Comparison of ENCODE assay signal across 8 mouse cellular contexts in the genomic region with DNA sequence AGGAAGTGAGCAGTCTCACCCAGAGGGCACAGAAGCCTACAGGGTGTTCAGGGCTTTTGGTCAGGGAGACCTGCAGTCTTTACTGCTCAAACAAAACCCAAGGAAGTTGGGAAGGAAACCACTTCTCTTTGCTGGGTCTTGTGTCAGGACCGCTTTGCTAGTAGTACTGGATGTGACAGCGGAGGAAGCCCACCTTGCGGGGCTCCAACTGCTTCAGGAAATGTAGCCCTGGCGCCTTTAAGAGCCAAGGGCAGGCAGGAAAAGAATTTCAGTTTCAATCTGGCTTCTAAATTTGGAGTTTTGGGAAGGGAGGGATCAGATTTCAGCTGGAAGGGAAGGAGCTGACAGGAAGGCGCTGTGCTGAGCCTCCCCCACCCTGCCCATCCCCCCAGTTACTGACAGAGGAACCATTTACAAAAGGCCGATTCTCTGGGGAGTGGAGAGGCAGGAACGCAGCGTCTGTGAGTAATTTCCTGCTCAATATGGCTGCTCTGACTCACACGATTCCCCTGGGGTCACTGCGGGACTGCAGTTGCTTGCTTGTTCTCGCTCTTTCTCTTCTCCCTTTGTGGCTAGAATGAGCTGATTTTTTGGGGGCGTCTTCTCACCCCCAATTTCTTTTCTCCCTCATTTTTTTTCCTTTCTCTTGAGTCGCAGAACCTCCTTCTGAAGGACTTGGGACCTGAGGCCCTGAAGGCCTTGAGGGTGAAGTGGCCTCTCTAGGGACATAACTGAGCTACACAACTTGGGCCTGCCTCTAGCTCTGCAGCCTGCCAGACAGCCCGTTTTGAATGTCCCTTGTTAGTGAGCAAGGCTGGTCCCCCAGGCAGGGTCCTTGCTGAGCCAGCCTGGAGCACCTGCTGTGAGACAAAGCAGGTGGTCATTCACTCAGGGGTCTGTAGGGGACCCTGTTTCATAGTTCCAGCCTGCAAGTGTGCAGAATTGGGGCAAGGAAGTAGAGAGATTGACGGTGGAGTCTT. TPM values are rescaled to one million over a fixed set of nuclear protein-coding genes. Genes with fewer than 3 reads are reported as not detected.
DNase-seq lines count a peak whose midpoint lies in the region; ATAC-seq and TF ChIP-seq lines count a peak whose summit lies in the region.

No protein-coding gene starts in this region.

- H3K27ac ChIP-seq in brown adipose tissue, adult 24 weeks (replicated peaks; ENCODE audit: low read depth, low read length) = peak overlapping the region; percentile 99
- H3K27ac ChIP-seq in lung, embryonic 14.5 days (ENCODE audit: low read depth) = peak overlapping the region; percentile 100
- H3K27ac ChIP-seq in olfactory bulb, adult 2 months (ENCODE audit: insufficient read depth, low read depth, low read length) = peak overlapping the region; percentile 100

- WGBS in lung, embryonic 14.5 days = 3% methylated on average over 15 of the region's 15 CpGs
- WGBS in olfactory bulb, adult 2 months = 2% methylated on average over 15 of the region's 15 CpGs

- H3K36me3 ChIP-seq in E14TG2a.4 (ENCODE audit: insufficient read depth, low read length) = peaks cover 89% of the 10 kb centered on the region
- peaks cover 68% of the 10 kb centered on the region for H3K36me3 ChIP-seq in lung, embryonic 14.5 days (ENCODE audit: insufficient read depth)

- no peaks in the 10 kb centered on the region for H3K9me3 ChIP-seq in E14TG2a.4 (ENCODE audit: low read length)
- no peaks in the 10 kb centered on the region for H3K9me3 ChIP-seq in lung, embryonic 14.5 days (ENCODE audit: low read depth, low read length)

- 0 out of 2 replicates have a peak, but pooled peaks have one; percentile 13 for TF ChIP-seq POLR2A in olfactory bulb, adult 2 months (IDR thresholded peaks at IDR 0.05; ENCODE audit: insufficient read depth, low read depth, low read length)

- peak; percentile 99 for DNase-seq in forelimb bud, embryonic 11.5 days (ENCODE audit: low read depth, low spot score)
- peak; percentile 89 for DNase-seq in heart, postnatal 4 days
- DNase-seq in layer of hippocampus, adult 8-10 months (ENCODE audit: low spot score in 2 of 2) = peak; percentile 65 to 80
- peak; percentile 92 for DNase-seq in lung, embryonic 14.5 days
- peak; percentile 23 to 38 for DNase-seq in thymus, postnatal 10 days (ENCODE audit: low spot score in 2 of 2)

- ATAC-seq in lung, embryonic 14.5 days (ENCODE audit: insufficient read depth) = peak; percentile 77

- peaks cover 82% of the 10 kb centered on the region for H3K4me1 ChIP-seq in E14TG2a.4 (replicated peaks; ENCODE audit: low read depth, low read length)
- H3K4me1 ChIP-seq in brown adipose tissue, adult 24 weeks (ENCODE audit: control insufficient read depth, insufficient read depth, insufficient read length, low read length) = peaks cover 57% of the 10 kb centered on the region
- H3K4me1 ChIP-seq in lung, embryonic 14.5 days (ENCODE audit: insufficient read depth) = peaks cover 57% of the 10 kb centered on the region
- peaks cover 56% of the 10 kb centered on the region for H3K4me1 ChIP-seq in olfactory bulb, adult 2 months (ENCODE audit: control insufficient read depth, insufficient read depth, low read length)

- peak overlapping the region; percentile 80 for H3K4me3 ChIP-seq in E14TG2a.4 (replicated peaks; ENCODE audit: low read length)
- H3K4me3 ChIP-seq in brown adipose tissue, adult 24 weeks (ENCODE audit: insufficient read depth, low read depth, low read length) = peak overlapping the region; percentile 31
- H3K4me3 ChIP-seq in lung, embryonic 14.5 days (ENCODE audit: low read depth, low read length) = peak overlapping the region; percentile 41
- H3K4me3 ChIP-seq in olfactory bulb, adult 2 months (ENCODE audit: insufficient read depth, low read depth, low read length) = peak overlapping the region; percentile 22

- H3K4me2 ChIP-seq in lung, embryonic 14.5 days = peak overlapping the region; percentile 80

- peak overlapping the region; percentile 64 for H3K9ac ChIP-seq in lung, embryonic 14.5 days

- TF ChIP-seq CTCF in E14TG2a.4 (conservative IDR thresholded peaks at IDR 0.05; ENCODE audit: low read length) = no peak
- peak; percentile 7; the same call in 1 of the 2 replicates for TF ChIP-seq CTCF in lung, embryonic 14.5 days (IDR thresholded peaks at IDR 0.05; ENCODE audit: low read depth)
- no peak for TF ChIP-seq CTCF in olfactory bulb, adult 2 months (IDR thresholded peaks at IDR 0.05; ENCODE audit: insufficient read depth, low read depth, low read length)

- H3K27me3 ChIP-seq in E14TG2a.4 (ENCODE audit: insufficient read depth, low read length) = no peaks in the 10 kb centered on the region
- H3K27me3 ChIP-seq in lung, embryonic 14.5 days (ENCODE audit: insufficient read depth, low read length) = no peaks in the 10 kb centered on the region

RNA-seq across cellular contexts. Expression of a gene that starts 26.0 kb away (rescaled TPM):
- 83.8 and 94.3 TPM in 2 replicates for polyA plus RNA-seq in brown adipose tissue, adult 24 weeks (2012; ENCODE audit: insufficient read depth, insufficient read length, missing spikeins)
- total RNA-seq in heart, postnatal 4 days (2021) = 100 to 1,000 TPM; 139 TPM
- total RNA-seq in layer of hippocampus, adult 8-10 months (2022) = 100 to 1,000 TPM; 165 to 175 (median 173) TPM
- 85.7 and 95.5 TPM in 2 replicates for polyA plus RNA-seq in lung, embryonic 14.5 days (2014; fragmentation: Nextera tagmentation; extraction: Ambion mirVana)
- polyA plus RNA-seq in olfactory bulb, adult 2 months (2012; ENCODE audit: insufficient read depth, insufficient read length, low replicate concordance, missing spikeins) = not detected in 2 replicates

RNA-seq across cellular contexts. Expression of a gene that starts 26.2 kb away (rescaled TPM):
- 378 and 560 TPM in 2 replicates for polyA plus RNA-seq in brown adipose tissue, adult 24 weeks (2012; ENCODE audit: insufficient read depth, insufficient read length, missing spikeins)
- total RNA-seq in heart, postnatal 4 days (2021) = 100 to 1,000 TPM; 379 to 401 TPM
- total RNA-seq in layer of hippocampus, adult 8-10 months (2022) = 10 to 100 TPM; 48.9 to 59.3 (median 50.7) TPM
- polyA plus RNA-seq in lung, embryonic 14.5 days (2014; fragmentation: Nextera tagmentation; extraction: Ambion mirVana) = 28.0 and 30.3 TPM in 2 replicates
- not detected in 2 replicates for polyA plus RNA-seq in olfactory bulb, adult 2 months (2012; ENCODE audit: insufficient read depth, insufficient read length, low replicate concordance, missing spikeins)

RNA-seq across cellular contexts. Expression of a gene that starts 32.2 kb away (rescaled TPM):
- polyA plus RNA-seq in brown adipose tissue, adult 24 weeks (2012; ENCODE audit: insufficient read depth, insufficient read length, missing spikeins) = 2.5 and 3.5 TPM in 2 replicates
- 10 to 100 TPM; 10.7 to 12.1 TPM for total RNA-seq in heart, postnatal 4 days (2021)
- total RNA-seq in layer of hippocampus, adult 8-10 months (2022) = 10 to 100 TPM; 11.6 to 12.5 (median 12.4) TPM
- polyA plus RNA-seq in lung, embryonic 14.5 days (2014; fragmentation: Nextera tagmentation; extraction: Ambion mirVana) = 4.7 and 4.9 TPM in 2 replicates
- polyA plus RNA-seq in olfactory bulb, adult 2 months (2012; ENCODE audit: insufficient read depth, insufficient read length, low replicate concordance, missing spikeins) = not detected in 2 replicates

RNA-seq across cellular contexts. Expression of a gene that starts 49.8 kb away (rescaled TPM):
- 10.4 and 13.8 TPM in 2 replicates for polyA plus RNA-seq in brown adipose tissue, adult 24 weeks (2012; ENCODE audit: insufficient read depth, insufficient read length, missing spikeins)
- 10 to 100 TPM; 14.2 to 14.6 TPM for total RNA-seq in heart, postnatal 4 days (2021)
- 10 to 100 TPM; 23.2 to 30.7 (median 25.1) TPM for total RNA-seq in layer of hippocampus, adult 8-10 months (2022)
- polyA plus RNA-seq in lung, embryonic 14.5 days (2014; fragmentation: Nextera tagmentation; extraction: Ambion mirVana) = 32.6 and 34.2 TPM in 2 replicates
- polyA plus RNA-seq in olfactory bulb, adult 2 months (2012; ENCODE audit: insufficient read depth, insufficient read length, low replicate concordance, missing spikeins) = not detected in 2 replicates

Comparison
In these comparisons a context has a peak if more than half of its experiments do, and no peak if none do; other contexts are left out.
1. Peak in every context shown above with its lines: DNase-seq, ATAC-seq, H3K4me3 ChIP-seq and H3K27ac ChIP-seq.
2. H3K4me3 ChIP-seq: peak in every context shown above with its lines; median percentile 80 in E14TG2a.4; 41 in lung, embryonic 14.5 days; 31 in brown adipose tissue, adult 24 weeks; 22 in olfactory bulb, adult 2 months.
3. DNase-seq: peak in every context shown above with its lines; median percentile 99 in forelimb bud, embryonic 11.5 days; 92 in lung, embryonic 14.5 days; 89 in heart, postnatal 4 days; 72 in layer of hippocampus, adult 8-10 months; 30 in thymus, postnatal 10 days.
4. RNA of a gene that starts 26.2 kb away (polyA plus RNA-seq): 378 to 560 TPM in brown adipose tissue, adult 24 weeks and 28.0 to 30.3 TPM in lung, embryonic 14.5 days; not detected in olfactory bulb, adult 2 months; every median in the first group is over 10 times any median in the second.